Mouse (Mus musculus) kidney, postnatal 14 days (tissue): Measurements from ENCODE around the gene 1700008O03Rik.

Experiments
- DNase-seq: peaks from one replicate; pipeline ENCODE4 v3.0.0; 2022; ENCODE audit warnings: mixed read lengths

The 1700008O03Rik gene

GRCm38 (mm10) chr7:44375207-44375606 is 10.4 kb downstream of the 1700008O03Rik start:
- DNase-seq = no peak

GRCm38 (mm10) chr7:44374756-44375155 is 10.9 kb downstream of the 1700008O03Rik start:
- DNase-seq = no peak

- peak; percentile 94 for DNase-seq
These were observed 11.5 kb downstream of the 1700008O03Rik start for GRCm38 (mm10) chr7:44373889-44374652.

- DNase-seq = no peak
These were observed 12.2 kb downstream of the 1700008O03Rik start for GRCm38 (mm10) chr7:44373460-44373859.

GRCm38 (mm10) chr7:44372678-44373077 is 12.9 kb downstream of the 1700008O03Rik start:
- DNase-seq = no peak

GRCm38 (mm10) chr7:44360792-44361301 is 24.8 kb downstream of the 1700008O03Rik start:
- DNase-seq = no peak

GRCm38 (mm10) chr7:44359908-44360672 is 25.5 kb downstream of the 1700008O03Rik start:
- peak; percentile 95 for DNase-seq

GRCm38 (mm10) chr7:44358886-44359654 is 26.6 kb downstream of the 1700008O03Rik start:
- no peak for DNase-seq

- DNase-seq = no peak
These were observed 27.6 kb downstream of the 1700008O03Rik start for GRCm38 (mm10) chr7:44358012-44358411.

- DNase-seq = no peak
These were observed 28.1 kb downstream of the 1700008O03Rik start for GRCm38 (mm10) chr7:44357531-44357930.

- DNase-seq = no peak
These were observed 28.8 kb downstream of the 1700008O03Rik start for GRCm38 (mm10) chr7:44356590-44357481.

- no peak for DNase-seq
These were observed 30.2 kb downstream of the 1700008O03Rik start for GRCm38 (mm10) chr7:44355411-44355810.

GRCm38 (mm10) chr7:44353601-44354340 is 31.8 kb downstream of the 1700008O03Rik start:
- no peak for DNase-seq

- DNase-seq = no peak
These were observed 32.6 kb downstream of the 1700008O03Rik start for GRCm38 (mm10) chr7:44352750-44353600.

- DNase-seq = no peak
These were observed 33.5 kb downstream of the 1700008O03Rik start for GRCm38 (mm10) chr7:44351881-44352749.

- DNase-seq = peak; percentile 82
These were observed 34.5 kb downstream of the 1700008O03Rik start for GRCm38 (mm10) chr7:44350957-44351711.

- no peak for DNase-seq
These were observed 36.6 kb downstream of the 1700008O03Rik start for GRCm38 (mm10) chr7:44349043-44349442.

GRCm38 (mm10) chr7:44344622-44345021 is 41.0 kb downstream of the 1700008O03Rik start:
- no peak for DNase-seq
